10 mouse cellular contexts compared by ENCODE assay signal in genomic region chr15:98026967-98027904, GRCm38 (mm10). TPM values are rescaled to one million over a fixed set of nuclear protein-coding genes. Genes with fewer than 3 reads are reported as not detected.
A peak's percentile ranks its signal among the peaks of the same experiment; 100 is the strongest.
DNase-seq lines count a peak whose midpoint lies in the region; ATAC-seq lines count a peak whose summit lies in the region.
"Had no signal": no experiment of that assay in that cellular context is flagged by ENCODE, and none has a peak within 500 bp of the region (broad histone marks: within the 10 kb centered on the region; RNA-seq: fewer than 3 reads in every experiment).

No protein-coding gene starts in this region.

- no peak overlapping the region for H3K9ac ChIP-seq in midbrain, embryonic 15.5 days
- H3K9ac ChIP-seq in forebrain, embryonic 12.5 days: peak overlapping the region; percentile 38; the same call in 1 of the 2 replicates
- H3K9ac ChIP-seq in neural tube, embryonic 14.5 days (replicated peaks; ENCODE audit: low read depth, low read length): peak overlapping the region; percentile 25; the same call in 1 of the 2 replicates

- H3K9me3 ChIP-seq in midbrain, embryonic 10.5 days (replicated peaks): no peaks in the 10 kb centered on the region
- no peaks in the 10 kb centered on the region for H3K9me3 ChIP-seq in midbrain, embryonic 15.5 days
- H3K9me3 ChIP-seq in forebrain, embryonic 12.5 days: no peaks in the 10 kb centered on the region
- no peaks in the 10 kb centered on the region for H3K9me3 ChIP-seq in limb, embryonic 10.5 days (replicated peaks)
- no peaks in the 10 kb centered on the region for H3K9me3 ChIP-seq in neural tube, embryonic 14.5 days (ENCODE audit: control insufficient read depth, low read length)
- H3K9me3 ChIP-seq: G1E had no signal

- no peak overlapping the region for H3K4me3 ChIP-seq in midbrain, embryonic 10.5 days
- no peak overlapping the region for H3K4me3 ChIP-seq in midbrain, embryonic 15.5 days
- no peak overlapping the region for H3K4me3 ChIP-seq in forebrain, embryonic 12.5 days (replicated peaks)
- 0 out of 2 replicates have a peak overlapping the region, but pooled peaks have one; percentile 20 for H3K4me3 ChIP-seq in limb, embryonic 10.5 days
- no peak overlapping the region for H3K4me3 ChIP-seq in neural tube, embryonic 14.5 days (ENCODE audit: low read depth, low read length)
- H3K4me3 ChIP-seq: heart, adult 2 months had no signal

- no peak overlapping the region for H3K4me2 ChIP-seq in midbrain, embryonic 15.5 days
- no peak overlapping the region for H3K4me2 ChIP-seq in forebrain, embryonic 12.5 days
- H3K4me2 ChIP-seq in neural tube, embryonic 14.5 days (ENCODE audit: low read depth, low read length): no peak overlapping the region

- H3K27me3 ChIP-seq in midbrain, embryonic 10.5 days (ENCODE audit: low read depth, poor library complexity, severe bottlenecking): 0 out of 2 replicates have a peak, but pooled peaks cover 10% of the 10 kb centered on the region
- no peaks in the 10 kb centered on the region for H3K27me3 ChIP-seq in midbrain, embryonic 15.5 days (replicated peaks)
- no peaks in the 10 kb centered on the region for H3K27me3 ChIP-seq in forebrain, embryonic 12.5 days
- no peaks in the 10 kb centered on the region for H3K27me3 ChIP-seq in limb, embryonic 10.5 days (ENCODE audit: low read depth, poor library complexity, severe bottlenecking)
- H3K27me3 ChIP-seq in neural tube, embryonic 14.5 days (ENCODE audit: control insufficient read depth, insufficient read depth, low read length): no peaks in the 10 kb centered on the region

- peaks cover 50% of the 10 kb centered on the region for H3K4me1 ChIP-seq in midbrain, embryonic 10.5 days
- H3K4me1 ChIP-seq in midbrain, embryonic 15.5 days: peaks cover 11% of the 10 kb centered on the region; the same call in 1 of the 2 replicates
- H3K4me1 ChIP-seq in forebrain, embryonic 12.5 days: peaks cover 36% of the 10 kb centered on the region
- H3K4me1 ChIP-seq in limb, embryonic 10.5 days: peaks cover 50% of the 10 kb centered on the region
- peaks cover 15% of the 10 kb centered on the region for H3K4me1 ChIP-seq in neural tube, embryonic 14.5 days (ENCODE audit: control insufficient read depth, insufficient read depth, low read length)

- 39% methylated on average over 12 of the region's 12 CpGs for WGBS in midbrain, embryonic 10.5 days
- WGBS in midbrain, embryonic 15.5 days: 33% methylated on average over 12 of the region's 12 CpGs
- WGBS in forebrain, embryonic 12.5 days: 34% methylated on average over 12 of the region's 12 CpGs
- 33% methylated on average over 12 of the region's 12 CpGs for WGBS in limb, embryonic 10.5 days
- 35% methylated on average over 12 of the region's 12 CpGs for WGBS in neural tube, embryonic 14.5 days

- no peak for DNase-seq in midbrain, embryonic 10.5 days (ENCODE audit: low spot score)
- DNase-seq in limb, embryonic 10.5 days (ENCODE audit: low spot score): no peak
- DNase-seq in retina, embryonic 14.5 days (ENCODE audit: low spot score): no peak

- ATAC-seq in midbrain, embryonic 15.5 days (replicated peaks): no peak
- ATAC-seq in forebrain, embryonic 12.5 days (ENCODE audit: low FRiP score): 0 out of 2 replicates have a peak, but pooled peaks have one; percentile 14
- ATAC-seq in neural tube, embryonic 14.5 days (ENCODE audit: low read depth): no peak
- no peak for ATAC-seq in megakaryocyte progenitor cell, adult 5-6 weeks (replicated peaks; ENCODE audit: poor library complexity)

- H3K27ac ChIP-seq in midbrain, embryonic 10.5 days (replicated peaks): peak overlapping the region; percentile 82
- H3K27ac ChIP-seq in midbrain, embryonic 15.5 days: no peak overlapping the region
- 0 out of 2 replicates have a peak overlapping the region, but pooled peaks have one; percentile 43 for H3K27ac ChIP-seq in forebrain, embryonic 12.5 days
- H3K27ac ChIP-seq in limb, embryonic 10.5 days: peak overlapping the region; percentile 83
- no peak overlapping the region for H3K27ac ChIP-seq in neural tube, embryonic 14.5 days (ENCODE audit: low read depth, low read length)
- H3K27ac ChIP-seq: heart, adult 2 months had no signal

- H3K36me3 ChIP-seq in midbrain, embryonic 10.5 days: peaks cover 1% of the 10 kb centered on the region; the same call in 1 of the 2 replicates
- H3K36me3 ChIP-seq in midbrain, embryonic 15.5 days (replicated peaks): no peaks in the 10 kb centered on the region
- no peaks in the 10 kb centered on the region for H3K36me3 ChIP-seq in forebrain, embryonic 12.5 days (replicated peaks)
- no peaks in the 10 kb centered on the region for H3K36me3 ChIP-seq in limb, embryonic 10.5 days
- H3K36me3 ChIP-seq in neural tube, embryonic 14.5 days (ENCODE audit: control insufficient read depth, insufficient read depth, low read length): no peaks in the 10 kb centered on the region
- H3K36me3 ChIP-seq: G1E had no signal

RNA-seq across cellular contexts. Expression of gene Col2a1, which starts 22.7 kb away (rescaled TPM):
- 142 and 151 TPM in 2 replicates for polyA plus RNA-seq in midbrain, embryonic 10.5 days (2016; fragmentation: Nextera tagmentation; extraction: Ambion mirVana)
- 34.7 and 35.7 TPM in 2 replicates for polyA plus RNA-seq in midbrain, embryonic 15.5 days (2015; fragmentation: Nextera tagmentation; extraction: Ambion mirVana)
- polyA plus RNA-seq in forebrain, embryonic 12.5 days (2016; fragmentation: Nextera tagmentation; extraction: Ambion mirVana): 112 and 122 TPM in 2 replicates
- polyA plus RNA-seq in limb, embryonic 10.5 days (2016; fragmentation: Nextera tagmentation; extraction: Ambion mirVana): 72.8 and 186 TPM in 2 replicates
- 11.3 and 26.0 TPM in 2 replicates for polyA plus RNA-seq in neural tube, embryonic 14.5 days (2014; fragmentation: Nextera tagmentation; extraction: Ambion mirVana)
- 0.05 TPM in 1 of 2 replicates, not detected in the other for total RNA-seq in megakaryocyte progenitor cell, adult 5-6 weeks (2015)
- total RNA-seq in megakaryocyte progenitor cell, adult 5-6 weeks (2017): not detected in 2 replicates
- total RNA-seq: megakaryocyte-erythroid progenitor cell, adult 5-6 weeks had no signal
- polyA plus RNA-seq: G1E had no signal

Comparison
In these comparisons a context has a peak if more than half of its experiments do, and no peak if none do; other contexts are left out.
1. H3K27ac ChIP-seq: peak in midbrain, embryonic 10.5 days (single experiment), forebrain, embryonic 12.5 days (single experiment) and limb, embryonic 10.5 days (single experiment); none in midbrain, embryonic 15.5 days (single experiment) and neural tube, embryonic 14.5 days (single experiment).